Mouse (Mus musculus): Measurements from ENCODE around the gene Bmp6.
A peak's percentile ranks its signal among the peaks of the same experiment; 100 is the strongest.

Bmp6 gene

GRCm38 (mm10) chr13:38437930-38438329, 93.0 kb downstream of the Bmp6 start:
- peak; percentile 13 for DNase-seq

GRCm38 (mm10) chr13:38440240-38440639, 95.3 kb downstream of the Bmp6 start:
- DNase-seq: no peak

GRCm38 (mm10) chr13:38448516-38449015, 103.7 kb downstream of the Bmp6 start:
- no peak for DNase-seq

- peak; percentile 15 for DNase-seq
These were observed 105.4 kb downstream of the Bmp6 start for GRCm38 (mm10) chr13:38450051-38450971.

- no peak for DNase-seq
These were observed 106.5 kb downstream of the Bmp6 start for GRCm38 (mm10) chr13:38451446-38451845.

- no peak for DNase-seq
These were observed 118.5 kb downstream of the Bmp6 start for GRCm38 (mm10) chr13:38463410-38463809.

- DNase-seq: no peak
These were observed 126.0 kb downstream of the Bmp6 start for GRCm38 (mm10) chr13:38470882-38471281.

GRCm38 (mm10) chr13:38472636-38473035, 127.7 kb downstream of the Bmp6 start:
- DNase-seq: no peak

- no peak for DNase-seq
These were observed 128.6 kb downstream of the Bmp6 start for GRCm38 (mm10) chr13:38473497-38473896.

- DNase-seq: no peak
These were observed 132.0 kb downstream of the Bmp6 start for GRCm38 (mm10) chr13:38476936-38477335.

GRCm38 (mm10) chr13:38481021-38481420, 136.1 kb downstream of the Bmp6 start:
- no peak for DNase-seq

- DNase-seq: no peak
These were observed 139.8 kb downstream of the Bmp6 start for GRCm38 (mm10) chr13:38484701-38485100.

- DNase-seq: peak; percentile 55
These were observed 141.9 kb downstream of the Bmp6 start for GRCm38 (mm10) chr13:38486767-38487166.

- no peak for DNase-seq
These were observed 151.8 kb downstream of the Bmp6 start for GRCm38 (mm10) chr13:38496715-38497114.

GRCm38 (mm10) chr13:38501314-38501713, 156.4 kb downstream of the Bmp6 start:
- DNase-seq: no peak

GRCm38 (mm10) chr13:38503137-38503849, 158.4 kb downstream of the Bmp6 start:
- DNase-seq: no peak

- DNase-seq: no peak
These were observed 161.4 kb downstream of the Bmp6 start for GRCm38 (mm10) chr13:38506320-38506719.

GRCm38 (mm10) chr13:38506936-38507335, 162.0 kb downstream of the Bmp6 start:
- DNase-seq: no peak

GRCm38 (mm10) chr13:38509681-38510341, 164.9 kb downstream of the Bmp6 start:
- DNase-seq: peak; percentile 55

- no peak for DNase-seq
These were observed 167.1 kb downstream of the Bmp6 start for GRCm38 (mm10) chr13:38511979-38512378.

GRCm38 (mm10) chr13:38513921-38514320, 169.0 kb downstream of the Bmp6 start:
- DNase-seq: no peak

- peak; percentile 72 for DNase-seq
These were observed 170.5 kb downstream of the Bmp6 start for GRCm38 (mm10) chr13:38515431-38515830.

GRCm38 (mm10) chr13:38515845-38516244, 170.9 kb downstream of the Bmp6 start:
- DNase-seq: no peak

Measured in kidney, adult 11 months (tissue).